In genomic region chr5:45076347-45076890, GRCm38 (mm10) we compare ENCODE assay signal across 20 mouse cellular contexts.
DNase-seq lines count a peak whose midpoint lies in the region; ATAC-seq lines count a peak whose summit lies in the region.
"Had no signal": no experiment of that assay in that cellular context is flagged by ENCODE, and none has a peak within 500 bp of the region (broad histone marks: within the 10 kb centered on the region; RNA-seq: fewer than 3 reads in every experiment).

No protein-coding gene starts in this region.

- no peak for DNase-seq in T-cell, adult 2 months (ENCODE audit: low spot score)
- DNase-seq in gastrocnemius, postnatal 4 days (ENCODE audit: low spot score in 2 of 2), result no peak
- DNase-seq: adrenal gland, adult 2 months; adrenal gland, postnatal 10 days; adrenal gland, postnatal 25 days; cerebellum, adult 11 months; cerebellum, adult 18-20 months; cerebellum, adult 8-10 months; cerebellum, adult 9-11 months; cerebellum, postnatal 14 days; cerebellum, postnatal 36 days; forebrain, postnatal 0 days had no signal

- ATAC-seq in common myeloid progenitor, adult 5-6 weeks (replicated peaks; ENCODE audit: low read depth, poor library complexity, severe bottlenecking), result 0 out of 2 replicates have a peak, but pooled peaks have one; percentile 27
- peak; percentile 66 for ATAC-seq in megakaryocyte-erythroid progenitor cell, adult 5-6 weeks (replicated peaks; ENCODE audit: low FRiP score, low TSS enrichment, poor library complexity, severe bottlenecking)
- ATAC-seq in liver, embryonic 12.5 days, result no peak
- ATAC-seq: forebrain, embryonic 13.5 days; forebrain, embryonic 15.5 days; forebrain, postnatal 0 days; Patski had no signal

- no peak overlapping the region for H3K4me2 ChIP-seq in liver, embryonic 12.5 days
- H3K4me2 ChIP-seq: embryonic facial prominence, embryonic 12.5 days; forebrain, embryonic 13.5 days; forebrain, embryonic 15.5 days had no signal

- no peak overlapping the region for H3K4me3 ChIP-seq in liver, embryonic 12.5 days
- H3K4me3 ChIP-seq: embryonic facial prominence, embryonic 10.5 days; embryonic facial prominence, embryonic 12.5 days; forebrain, embryonic 13.5 days; forebrain, embryonic 15.5 days had no signal

- 57% methylated on average over 4 of the region's 4 CpGs for WGBS in liver, embryonic 12.5 days (ENCODE audit: insufficient replicate concordance)

- no peaks in the 10 kb centered on the region for H3K4me1 ChIP-seq in liver, embryonic 12.5 days
- H3K4me1 ChIP-seq: embryonic facial prominence, embryonic 10.5 days; embryonic facial prominence, embryonic 12.5 days; forebrain, embryonic 13.5 days; forebrain, embryonic 15.5 days had no signal

- no peaks in the 10 kb centered on the region for H3K27me3 ChIP-seq in liver, embryonic 12.5 days (replicated peaks)
- H3K27me3 ChIP-seq: embryonic facial prominence, embryonic 12.5 days; forebrain, embryonic 13.5 days; forebrain, embryonic 15.5 days; Patski had no signal

- H3K9me3 ChIP-seq in liver, embryonic 12.5 days (replicated peaks), result no peaks in the 10 kb centered on the region
- H3K9me3 ChIP-seq: embryonic facial prominence, embryonic 10.5 days; embryonic facial prominence, embryonic 12.5 days; forebrain, embryonic 13.5 days; forebrain, embryonic 15.5 days had no signal

- no peaks in the 10 kb centered on the region for H3K36me3 ChIP-seq in liver, embryonic 12.5 days
- H3K36me3 ChIP-seq: embryonic facial prominence, embryonic 10.5 days; embryonic facial prominence, embryonic 12.5 days; forebrain, embryonic 15.5 days had no signal

- H3K27ac ChIP-seq in liver, embryonic 12.5 days, result no peak overlapping the region
- H3K27ac ChIP-seq: embryonic facial prominence, embryonic 10.5 days; embryonic facial prominence, embryonic 12.5 days; forebrain, embryonic 13.5 days; forebrain, embryonic 15.5 days had no signal

- no peak overlapping the region for H3K9ac ChIP-seq in liver, embryonic 12.5 days
- H3K9ac ChIP-seq: embryonic facial prominence, embryonic 12.5 days; forebrain, embryonic 13.5 days; forebrain, embryonic 15.5 days; forebrain, postnatal 0 days had no signal
